Mouse (Mus musculus): ENCODE measurements around the gene Mapkapk3.

The Mapkapk3 gene

GRCm38 (mm10) chr9:107290897-107291296, 1.2 kb upstream of the Mapkapk3 start:
- DNase-seq (ENCODE audit: low read depth, low spot score): peak; percentile 76

- peak; percentile 85 for DNase-seq (ENCODE audit: low read depth, low spot score)
Measured at GRCm38 (mm10) chr9:107288711-107289110, 966 bp downstream of the Mapkapk3 start.

GRCm38 (mm10) chr9:107288105-107288650, 1.5 kb downstream of the Mapkapk3 start:
- DNase-seq (ENCODE audit: low read depth, low spot score): no peak

GRCm38 (mm10) chr9:107287294-107287693, 2.4 kb downstream of the Mapkapk3 start:
- DNase-seq (ENCODE audit: low read depth, low spot score): peak; percentile 45

- DNase-seq (ENCODE audit: low read depth, low spot score): no peak
Measured at GRCm38 (mm10) chr9:107285009-107285408, 4.7 kb downstream of the Mapkapk3 start.

GRCm38 (mm10) chr9:107282951-107283350, 6.7 kb downstream of the Mapkapk3 start:
- no peak for DNase-seq (ENCODE audit: low read depth, low spot score)

GRCm38 (mm10) chr9:107281241-107281987, 8.3 kb downstream of the Mapkapk3 start:
- DNase-seq (ENCODE audit: low read depth, low spot score): no peak

GRCm38 (mm10) chr9:107280322-107281027, 9.2 kb downstream of the Mapkapk3 start:
- DNase-seq (ENCODE audit: low read depth, low spot score): peak; percentile 93

- DNase-seq (ENCODE audit: low read depth, low spot score): peak; percentile 89
Measured at GRCm38 (mm10) chr9:107279378-107280321, 10.0 kb downstream of the Mapkapk3 start.

- no peak for DNase-seq (ENCODE audit: low read depth, low spot score)
Measured at GRCm38 (mm10) chr9:107278527-107279377, 10.9 kb downstream of the Mapkapk3 start.

GRCm38 (mm10) chr9:107278126-107278525, 11.6 kb downstream of the Mapkapk3 start:
- DNase-seq (ENCODE audit: low read depth, low spot score): no peak

- no peak for DNase-seq (ENCODE audit: low read depth, low spot score)
Measured at GRCm38 (mm10) chr9:107277603-107278002, 12.1 kb downstream of the Mapkapk3 start.

GRCm38 (mm10) chr9:107275710-107276109, 14.0 kb downstream of the Mapkapk3 start:
- no peak for DNase-seq (ENCODE audit: low read depth, low spot score)

- no peak for DNase-seq (ENCODE audit: low read depth, low spot score)
Measured at GRCm38 (mm10) chr9:107274751-107275150, 14.9 kb downstream of the Mapkapk3 start.

- DNase-seq (ENCODE audit: low read depth, low spot score): no peak
Measured at GRCm38 (mm10) chr9:107273184-107273583, 16.5 kb downstream of the Mapkapk3 start.

- DNase-seq (ENCODE audit: low read depth, low spot score): no peak
Measured at GRCm38 (mm10) chr9:107272284-107272683, 17.4 kb downstream of the Mapkapk3 start.

- DNase-seq (ENCODE audit: low read depth, low spot score): no peak
Measured at GRCm38 (mm10) chr9:107271177-107271938, 18.3 kb downstream of the Mapkapk3 start.

GRCm38 (mm10) chr9:107269772-107270171, 19.9 kb downstream of the Mapkapk3 start:
- DNase-seq (ENCODE audit: low read depth, low spot score): no peak

- DNase-seq (ENCODE audit: low read depth, low spot score): no peak
Measured at GRCm38 (mm10) chr9:107267721-107268402, 21.8 kb downstream of the Mapkapk3 start.
